Mouse (Mus musculus) hindbrain, embryonic 13.5 days (tissue): Measurements from ENCODE around the gene Arid3b. TPM values are rescaled to one million over a fixed set of nuclear protein-coding genes. Genes with fewer than 3 reads are reported as not detected.

Experiments
- ATAC-seq: fragments of 200-750 bp; cut with Nextera tagmentation; 2 replicates; pipeline ENCODE4 v1.8.0; 2017; ENCODE audit warnings: moderate TSS enrichment; ENCODE audit not compliant: low FRiP score
- H3K27ac ChIP-seq: fragments of 300-500 bp; sonication (generic); 2 replicates; pipeline ENCODE4 v1.5.1; 2015; ENCODE audit warnings: inconsistent platforms, mild to moderate bottlenecking, moderate library complexity
- H3K27me3 ChIP-seq: fragments of 300-500 bp; sonication (generic); 2 replicates; pipeline ENCODE4 v1.6.1; 2015; ENCODE audit warnings: mild to moderate bottlenecking, inconsistent platforms
- H3K36me3 ChIP-seq: fragments of 300-500 bp; sonication (generic); 2 replicates; pipeline ENCODE4 v1.6.1; 2015; ENCODE audit warnings: mild to moderate bottlenecking, inconsistent platforms
- H3K4me1 ChIP-seq: fragments of 300-500 bp; sonication (generic); replicated peaks from 2 replicates; pipeline ENCODE4 v1.6.1; 2015; ENCODE audit warnings: inconsistent platforms
- H3K4me2 ChIP-seq: fragments of 300-500 bp; sonication (generic); 2 replicates; pipeline ENCODE4 v1.6.1; 2015; ENCODE audit warnings: inconsistent platforms, mild to moderate bottlenecking, moderate library complexity
- H3K4me3 ChIP-seq: fragments of 300-500 bp; sonication (generic); 2 replicates; pipeline ENCODE4 v1.5.1; 2015; ENCODE audit warnings: mild to moderate bottlenecking, inconsistent platforms
- H3K9ac ChIP-seq: fragments of 300-500 bp; sonication (generic); 2 replicates; pipeline ENCODE4 v1.6.1; 2015; ENCODE audit warnings: mild to moderate bottlenecking, inconsistent platforms
- H3K9me3 ChIP-seq: fragments of 300-500 bp; sonication (generic); 2 replicates; pipeline ENCODE4 v1.6.1; 2016; ENCODE audit warnings: inconsistent platforms
- WGBS: fragments of 180-500 bp; shearing (Covaris S2); methylation state at CpG from one replicate; pipeline ENCODE4 v1.1.7; 2015; 5-methylcytosine and 5-hydroxymethylcytosine counted together
- polyA plus RNA-seq: library from polyadenylated mRNA; unstranded; fragments of >200 nt; fragmentation: Nextera tagmentation; extraction: Ambion mirVana; gene quantifications from 2 replicates; pipeline ENCODE4 v1.2.1, GENCODE M21; 2015

Gene Arid3b
- polyA plus RNA-seq, 1 experiment from 2014 or later, result 10.9 TPM

GRCm38 (mm10) chr9:57861951-57862471, 25.4 kb upstream of the Arid3b start:
- Histone ChIP-seq H3K36me3 (no peaks in the 10 kb centered on the region), H3K4me1 (0 out of 2 replicates have a peak, but pooled peaks cover 4% of the 10 kb centered on the region), H3K4me3 (no peak overlapping the region), H3K27me3 (no peaks in the 10 kb centered on the region), H3K9ac (no peak overlapping the region), H3K9me3 (no peaks in the 10 kb centered on the region), H3K4me2 (no peak overlapping the region; the same call in 1 of the 2 replicates), H3K27ac (no peak overlapping the region)
- ATAC-seq, result peak; percentile 54; the same call in 1 of the 2 replicates
- 33% methylated on average over 9 of the region's 9 CpGs for WGBS

GRCm38 (mm10) chr9:57856456-57856855, 19.9 kb upstream of the Arid3b start:
- Histone ChIP-seq H3K9me3 (no peaks in the 10 kb centered on the region), H3K9ac (no peak overlapping the region), H3K36me3 (no peaks in the 10 kb centered on the region), H3K4me1 (0 out of 2 replicates have a peak, but pooled peaks cover under 1% of the 10 kb centered on the region), H3K4me3 (no peak overlapping the region), H3K27me3 (no peaks in the 10 kb centered on the region), H3K4me2 (no peak overlapping the region), H3K27ac (no peak overlapping the region)
- WGBS, result 88% methylated on average over 2 of the region's 2 CpGs
- no peak for ATAC-seq

DNA sequence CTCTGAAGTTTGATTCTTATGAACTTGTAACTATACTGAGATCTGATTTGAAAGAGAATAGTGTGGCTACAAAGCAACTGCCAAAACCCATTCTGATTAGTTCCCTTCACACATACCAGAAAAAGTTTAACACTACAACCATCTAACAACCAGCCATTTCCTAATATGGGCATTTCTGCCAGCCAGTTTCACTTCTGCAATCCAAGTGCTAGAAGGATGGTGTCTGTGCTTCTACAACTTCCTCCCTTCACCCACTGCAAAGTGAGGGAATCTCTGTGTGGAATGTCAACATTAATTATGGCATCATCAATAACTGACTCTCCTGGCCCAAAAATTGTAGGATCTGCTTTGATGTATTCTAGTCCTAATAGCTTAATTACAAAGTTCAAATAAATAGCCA, 17.7 kb upstream of the Arid3b start:
- no peak overlapping the region for H3K4me2 ChIP-seq
- H3K27me3 ChIP-seq, result no peaks in the 10 kb centered on the region
- no peaks in the 10 kb centered on the region for H3K4me1 ChIP-seq
- H3K27ac ChIP-seq, result no peak overlapping the region
- no peak overlapping the region for H3K4me3 ChIP-seq
- H3K36me3 ChIP-seq, result no peaks in the 10 kb centered on the region
- H3K9ac ChIP-seq, result no peak overlapping the region
- H3K9me3 ChIP-seq, result no peaks in the 10 kb centered on the region
- no peak for ATAC-seq

GRCm38 (mm10) chr9:57839032-57839431, 2.4 kb upstream of the Arid3b start:
- WGBS, result 89% methylated on average over 2 of the region's 2 CpGs
- Histone ChIP-seq H3K36me3 (no peaks in the 10 kb centered on the region), H3K27me3 (0 out of 2 replicates have a peak, but pooled peaks cover 2% of the 10 kb centered on the region), H3K4me1 (peaks cover 19% of the 10 kb centered on the region), H3K4me2 (no peak overlapping the region), H3K9ac (no peak overlapping the region), H3K27ac (no peak overlapping the region), H3K4me3 (no peak overlapping the region), H3K9me3 (no peaks in the 10 kb centered on the region)
- ATAC-seq, result no peak

- Histone ChIP-seq H3K4me2 (peak overlapping the region; percentile 62), H3K4me1 (peaks cover 42% of the 10 kb centered on the region), H3K27me3 (0 out of 2 replicates have a peak, but pooled peaks cover 4% of the 10 kb centered on the region), H3K36me3 (peaks cover 7% of the 10 kb centered on the region; the same call in 1 of the 2 replicates), H3K9ac (peak overlapping the region; percentile 84), H3K27ac (peak overlapping the region; percentile 78), H3K9me3 (no peaks in the 10 kb centered on the region), H3K4me3 (peak overlapping the region; percentile 70)
- ATAC-seq, result no peak
- 1% methylated on average over 22 of the region's 22 CpGs for WGBS
Observed at GRCm38 (mm10) chr9:57835841-57836514, 615 bp downstream of the Arid3b start.

GRCm38 (mm10) chr9:57834629-57835417, 1.8 kb downstream of the Arid3b start:
- Histone ChIP-seq H3K9me3 (no peaks in the 10 kb centered on the region), H3K9ac (peak overlapping the region; percentile 58; the same call in 1 of the 2 replicates), H3K36me3 (peaks cover 7% of the 10 kb centered on the region; the same call in 1 of the 2 replicates), H3K4me3 (peak overlapping the region; percentile 70), H3K4me1 (peaks cover 54% of the 10 kb centered on the region), H3K27ac (no peak overlapping the region), H3K4me2 (peak overlapping the region; percentile 62), H3K27me3 (0 out of 2 replicates have a peak, but pooled peaks cover 4% of the 10 kb centered on the region)
- ATAC-seq, result no peak
- 23% methylated on average over 11 of the region's 11 CpGs for WGBS

GRCm38 (mm10) chr9:57833762-57834471, 2.7 kb downstream of the Arid3b start:
- Histone ChIP-seq H3K27ac (no peak overlapping the region), H3K27me3 (0 out of 2 replicates have a peak, but pooled peaks cover 4% of the 10 kb centered on the region), H3K4me1 (peaks cover 63% of the 10 kb centered on the region), H3K4me3 (no peak overlapping the region), H3K4me2 (peak overlapping the region; percentile 62), H3K9me3 (no peaks in the 10 kb centered on the region), H3K9ac (peak overlapping the region; percentile 61; the same call in 1 of the 2 replicates), H3K36me3 (peaks cover 7% of the 10 kb centered on the region; the same call in 1 of the 2 replicates)
- WGBS, result 66% methylated on average over 9 of the region's 9 CpGs
- ATAC-seq, result no peak

DNA sequence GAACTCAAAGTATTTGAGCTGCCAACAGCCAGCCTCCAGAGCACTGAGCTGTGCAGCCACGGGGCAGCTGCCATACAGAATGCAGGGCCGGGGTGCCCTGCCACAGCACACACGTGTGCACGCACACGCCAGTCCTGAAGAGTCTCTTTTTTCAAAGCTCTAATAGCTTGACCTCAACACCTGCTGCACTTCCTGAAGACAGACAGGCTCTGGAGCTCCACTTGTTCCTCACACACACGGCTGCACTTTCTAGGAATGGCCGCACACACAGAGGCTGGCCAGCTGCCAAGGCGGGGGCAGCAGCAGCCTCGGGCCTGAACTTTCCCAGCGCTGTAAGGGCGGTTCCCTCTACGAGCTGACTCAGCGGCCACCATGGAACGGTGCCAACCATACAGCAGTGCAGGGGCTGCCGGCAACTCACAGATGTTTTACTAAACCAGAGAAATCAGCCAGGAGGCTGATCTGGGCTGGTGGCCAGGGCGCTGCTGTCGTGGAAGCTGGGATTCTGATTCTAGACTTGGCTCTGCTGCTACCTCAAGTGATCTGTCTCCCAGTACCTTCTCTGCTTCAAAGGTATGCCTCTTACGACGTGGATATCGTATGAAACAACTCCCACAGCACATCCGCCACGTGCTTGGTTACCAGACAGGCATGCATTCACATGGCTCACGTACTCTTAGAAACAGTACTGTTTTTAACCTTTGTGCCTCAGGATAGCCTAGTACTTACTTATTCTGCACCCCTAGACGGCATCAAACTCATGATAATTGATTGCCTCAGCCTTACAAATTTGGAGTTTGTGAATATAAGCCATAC, 5.1 kb downstream of the Arid3b start:
- peak overlapping the region; percentile 58 for H3K9ac ChIP-seq

GRCm38 (mm10) chr9:57829812-57830557, 6.6 kb downstream of the Arid3b start:
- peaks cover 59% of the 10 kb centered on the region for H3K4me1 ChIP-seq
- ATAC-seq, result no peak
- WGBS, result 28% methylated on average over 6 of the region's 6 CpGs
- peak overlapping the region; percentile 58 for H3K9ac ChIP-seq
- no peaks in the 10 kb centered on the region for H3K9me3 ChIP-seq
- H3K36me3 ChIP-seq, result peaks cover 17% of the 10 kb centered on the region
- no peak overlapping the region for H3K4me3 ChIP-seq
- H3K27ac ChIP-seq, result no peak overlapping the region
- H3K4me2 ChIP-seq, result peak overlapping the region; percentile 48
- 0 out of 2 replicates have a peak, but pooled peaks cover 4% of the 10 kb centered on the region for H3K27me3 ChIP-seq

More for the DNA sequence above, 5.1 kb downstream of the Arid3b start:
- Histone ChIP-seq H3K4me3 (peak overlapping the region; percentile 15), H3K4me2 (peak overlapping the region; percentile 48), H3K27ac (peak overlapping the region; percentile 50), H3K9me3 (no peaks in the 10 kb centered on the region), H3K36me3 (peaks cover 11% of the 10 kb centered on the region; the same call in 1 of the 2 replicates), H3K4me1 (peaks cover 67% of the 10 kb centered on the region), H3K27me3 (0 out of 2 replicates have a peak, but pooled peaks cover 4% of the 10 kb centered on the region)
- 12% methylated on average over 24 of the region's 24 CpGs for WGBS
- peak; percentile 84 for ATAC-seq

DNA sequence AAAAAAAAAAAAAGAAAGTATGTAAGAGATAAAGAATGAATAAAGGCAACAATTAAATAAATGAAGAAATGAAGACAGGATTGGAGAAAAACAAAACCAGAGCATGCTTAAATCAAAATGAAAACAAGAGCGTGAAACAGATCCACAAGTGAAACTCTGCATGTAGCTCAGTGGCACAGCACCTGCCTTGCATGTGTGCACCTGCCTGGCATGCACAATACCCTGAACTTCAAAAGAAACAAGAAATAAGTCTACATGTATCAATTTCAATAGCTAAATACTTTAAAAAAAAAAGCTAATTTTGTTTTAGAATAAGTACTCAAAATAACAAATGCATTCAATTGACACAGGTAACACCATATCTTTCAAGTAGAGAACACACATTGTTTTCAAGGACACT, 13.2 kb downstream of the Arid3b start:
- no peak overlapping the region for H3K4me3 ChIP-seq
- peaks cover 22% of the 10 kb centered on the region for H3K4me1 ChIP-seq
- peaks cover 9% of the 10 kb centered on the region for H3K36me3 ChIP-seq
- H3K4me2 ChIP-seq, result no peak overlapping the region
- ATAC-seq, result no peak
- H3K9me3 ChIP-seq, result no peaks in the 10 kb centered on the region
- H3K27ac ChIP-seq, result no peak overlapping the region
- 91% methylated on average over 1 of the region's 1 CpGs for WGBS
- H3K9ac ChIP-seq, result no peak overlapping the region
- H3K27me3 ChIP-seq, result no peaks in the 10 kb centered on the region
